Mouse (Mus musculus): Measurements from ENCODE around the gene Nrip1.

- TF ChIP-seq CTCF (IDR thresholded peaks at IDR 0.05; ENCODE audit: low read depth, low read length) (no peak), POLR2A (IDR thresholded peaks at IDR 0.05; ENCODE audit: borderline replicate concordance, low read depth, low read length) (no peak)
Measured at GRCm38 (mm10) chr16:76416477-76416876, 42.9 kb upstream of the Nrip1 start.
